Mouse (Mus musculus) liver, embryonic 12.5 days (tissue): ENCODE data around the gene Alox5. TPM values are rescaled to one million over a fixed set of nuclear protein-coding genes. Genes with fewer than 3 reads are reported as not detected.

Source experiments
- ATAC-seq: fragments of 200-750 bp; cut with Nextera tagmentation; 2 replicates; pipeline ENCODE4 v1.8.0; 2017; ENCODE audit warnings: moderate number of reproducible peaks, mild to moderate bottlenecking, moderate library complexity
- H3K27ac ChIP-seq: fragments of 300-500 bp; sonication (generic); 2 replicates; pipeline ENCODE4 v1.5.1; 2016; ENCODE audit warnings: mild to moderate bottlenecking
- H3K27me3 ChIP-seq: fragments of 300-500 bp; sonication (generic); replicated peaks from 2 replicates; pipeline ENCODE4 v1.6.1; 2016; ENCODE audit warnings: mild to moderate bottlenecking, moderate library complexity
- H3K36me3 ChIP-seq: fragments of 300-500 bp; sonication (generic); 2 replicates; pipeline ENCODE4 v1.6.1; 2016; ENCODE audit warnings: mild to moderate bottlenecking, moderate library complexity
- H3K4me1 ChIP-seq: fragments of 300-500 bp; sonication (generic); 2 replicates; pipeline ENCODE4 v1.6.1; 2016
- H3K4me2 ChIP-seq: fragments of 300-500 bp; sonication (generic); 2 replicates; pipeline ENCODE4 v1.6.1; 2016; ENCODE audit warnings: mild to moderate bottlenecking, moderate library complexity
- H3K4me3 ChIP-seq: fragments of 300-500 bp; sonication (generic); 2 replicates; pipeline ENCODE4 v1.5.1; 2016; ENCODE audit warnings: mild to moderate bottlenecking, moderate library complexity
- H3K9ac ChIP-seq: fragments of 300-500 bp; sonication (generic); 2 replicates; pipeline ENCODE4 v1.6.1; 2016; ENCODE audit warnings: mild to moderate bottlenecking, moderate library complexity
- H3K9me3 ChIP-seq: fragments of 300-500 bp; sonication (generic); replicated peaks from 2 replicates; pipeline ENCODE4 v1.6.1; 2016; ENCODE audit warnings: mild to moderate bottlenecking, moderate library complexity
- WGBS: fragments of 180-500 bp; shearing (Covaris S2); methylation state at CpG from one replicate; pipeline ENCODE4 v1.1.7; 2016; ENCODE audit not compliant: insufficient replicate concordance; 5-methylcytosine and 5-hydroxymethylcytosine counted together
- polyA plus RNA-seq: library from polyadenylated mRNA; unstranded; fragments of >200 nt; fragmentation: Nextera tagmentation; extraction: Ambion mirVana; gene quantifications from 2 replicates; pipeline ENCODE4 v1.2.1, GENCODE M21; 2016

Gene Alox5
- polyA plus RNA-seq, 1 experiment from 2014 or later: 4.0 TPM

DNA sequence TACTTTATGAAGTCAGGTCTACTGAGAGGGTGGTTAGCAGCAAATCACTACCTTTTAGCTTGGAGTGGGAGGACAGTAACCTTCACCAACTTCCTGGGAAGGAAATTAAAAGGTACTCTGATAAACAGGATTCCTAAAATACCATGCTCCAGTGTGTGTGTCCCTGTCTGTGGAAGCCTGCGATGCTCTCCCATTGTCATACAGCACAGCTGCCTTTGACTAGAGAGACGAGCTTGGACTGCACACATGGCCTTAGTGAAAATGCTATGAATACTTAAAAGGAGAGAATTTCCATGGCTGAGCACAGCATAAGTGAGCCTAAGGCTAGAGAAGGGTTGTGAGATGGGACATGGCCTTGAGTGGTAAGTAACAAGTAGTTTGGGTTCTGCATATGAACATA lies 62.8 kb downstream of the Alox5 start:
- Histone ChIP-seq H3K9ac (no peak overlapping the region), H3K9me3 (no peaks in the 10 kb centered on the region), H3K36me3 (peaks cover 73% of the 10 kb centered on the region), H3K4me2 (no peak overlapping the region), H3K27ac (no peak overlapping the region), H3K27me3 (no peaks in the 10 kb centered on the region), H3K4me1 (0 out of 2 replicates have a peak, but pooled peaks cover 10% of the 10 kb centered on the region), H3K4me3 (no peak overlapping the region)
- WGBS: 87% methylated on average over 2 of the region's 2 CpGs
- no peak for ATAC-seq

DNA sequence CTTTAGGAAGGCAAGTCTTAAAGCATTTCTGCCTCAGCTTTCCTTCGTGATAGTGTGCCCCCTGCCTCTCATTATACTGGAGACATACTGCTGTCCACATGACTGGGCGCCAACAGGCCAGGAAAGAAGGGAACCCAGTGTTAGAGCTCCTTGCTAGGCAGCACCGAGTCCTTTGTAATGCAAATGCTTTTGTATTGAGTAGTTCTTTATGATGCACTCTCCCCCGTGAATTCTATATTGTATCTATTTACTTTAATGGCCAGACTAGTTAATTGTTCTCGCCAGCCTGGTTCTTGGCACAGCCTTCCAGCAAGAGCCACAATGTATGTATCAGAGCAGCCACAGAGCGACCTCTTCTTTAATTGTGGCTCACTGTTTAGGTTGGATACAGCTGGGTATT lies 63.4 kb downstream of the Alox5 start:
- Histone ChIP-seq H3K9ac (no peak overlapping the region), H3K9me3 (no peaks in the 10 kb centered on the region), H3K4me3 (no peak overlapping the region), H3K4me2 (no peak overlapping the region), H3K27ac (no peak overlapping the region), H3K36me3 (peaks cover 72% of the 10 kb centered on the region), H3K27me3 (no peaks in the 10 kb centered on the region), H3K4me1 (0 out of 2 replicates have a peak, but pooled peaks cover 10% of the 10 kb centered on the region)
- no peak for ATAC-seq
- WGBS: 71% methylated on average over 6 of the region's 6 CpGs

DNA sequence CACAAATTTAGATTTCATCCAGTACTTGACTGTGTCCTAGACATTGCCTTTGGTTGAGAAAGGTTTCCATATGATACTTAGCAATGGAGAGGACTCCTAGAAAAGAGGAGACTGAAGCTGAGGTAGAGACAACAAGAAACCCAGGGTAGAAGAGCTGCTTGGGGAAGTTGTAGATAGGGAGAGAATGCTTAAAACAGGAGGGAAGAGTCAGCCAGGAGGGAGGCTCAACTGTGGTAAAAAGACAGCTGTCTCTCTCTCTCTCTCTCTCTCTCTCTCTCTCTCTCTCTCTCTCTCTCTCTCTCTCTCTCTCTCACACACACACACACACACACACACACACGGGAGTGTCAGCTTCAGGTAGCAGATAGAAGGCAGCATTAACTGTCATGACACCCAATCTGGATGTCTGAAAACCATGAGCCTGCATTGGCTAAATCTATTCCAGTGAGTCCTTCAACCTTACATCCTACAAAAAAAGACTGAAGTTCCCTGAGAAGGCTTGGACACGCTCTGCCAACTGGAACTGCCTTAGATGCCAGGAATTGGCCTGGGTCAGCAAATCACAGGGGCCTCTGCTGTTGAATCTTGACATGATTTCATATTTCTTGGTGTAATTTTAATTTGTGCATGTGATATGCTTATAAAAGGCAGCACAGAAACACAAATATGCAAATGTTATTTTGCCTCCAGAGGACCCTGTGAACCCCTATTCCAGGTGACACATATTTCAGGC lies 65.9 kb downstream of the Alox5 start:
- no peak overlapping the region for H3K27ac ChIP-seq
- no peak overlapping the region for H3K4me3 ChIP-seq
- H3K36me3 ChIP-seq: peaks cover 57% of the 10 kb centered on the region
- no peak overlapping the region for H3K9ac ChIP-seq
- H3K4me2 ChIP-seq: no peak overlapping the region
- ATAC-seq: no peak
- no peaks in the 10 kb centered on the region for H3K27me3 ChIP-seq
- 70% methylated on average over 2 of the region's 2 CpGs for WGBS
- 0 out of 2 replicates have a peak, but pooled peaks cover 10% of the 10 kb centered on the region for H3K4me1 ChIP-seq
- no peaks in the 10 kb centered on the region for H3K9me3 ChIP-seq

DNA sequence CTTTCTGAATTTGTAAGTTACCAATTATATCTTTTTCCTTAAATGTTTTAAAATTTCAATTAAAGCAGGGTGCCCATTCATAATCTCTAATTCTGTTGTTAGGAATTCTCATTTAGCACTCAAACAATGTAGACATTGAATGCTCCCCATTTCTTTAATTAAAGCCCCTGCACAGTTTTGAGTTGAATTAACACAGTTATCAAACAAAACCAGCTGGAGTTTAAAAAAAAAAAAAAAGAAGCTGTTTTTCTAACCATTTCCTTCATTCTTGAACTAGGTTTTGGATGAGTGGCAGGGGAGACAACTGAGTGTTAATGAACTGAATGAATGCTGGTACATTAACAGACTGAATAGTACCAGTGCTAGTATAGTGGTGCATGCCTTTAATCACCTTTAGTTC lies 71.5 kb downstream of the Alox5 start:
- Histone ChIP-seq H3K27me3 (no peaks in the 10 kb centered on the region), H3K36me3 (peaks cover 40% of the 10 kb centered on the region), H3K4me2 (no peak overlapping the region), H3K9me3 (no peaks in the 10 kb centered on the region), H3K27ac (no peak overlapping the region), H3K9ac (no peak overlapping the region), H3K4me3 (no peak overlapping the region), H3K4me1 (peaks cover 24% of the 10 kb centered on the region)
- ATAC-seq: no peak

DNA sequence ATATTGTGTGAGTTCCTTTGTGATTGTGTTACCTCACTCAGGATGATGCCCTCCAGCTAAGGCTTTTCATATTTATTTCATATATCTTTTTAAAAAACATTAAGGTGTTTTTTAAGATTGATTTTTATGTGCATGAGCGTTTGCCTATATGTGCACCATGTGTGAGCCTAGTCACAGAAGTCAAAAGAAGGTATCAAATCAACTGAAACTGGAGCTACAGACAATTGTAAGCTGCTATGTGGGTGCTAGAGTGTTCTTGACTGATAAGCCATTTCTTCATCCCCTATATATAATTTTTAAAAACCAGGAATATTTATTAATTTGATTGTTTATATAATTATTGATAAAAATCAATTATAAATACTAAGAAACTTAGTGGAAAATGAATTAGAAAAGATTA lies 72.9 kb downstream of the Alox5 start:
- no peak overlapping the region for H3K27ac ChIP-seq
- ATAC-seq: peak; percentile 62; the same call in 1 of the 2 replicates

GRCm38 (mm10) chr6:116386506-116386905 lies 74.5 kb downstream of the Alox5 start:
- 81% methylated on average over 3 of the region's 3 CpGs for WGBS
- Histone ChIP-seq H3K36me3 (peaks cover 39% of the 10 kb centered on the region), H3K4me3 (no peak overlapping the region), H3K9me3 (no peaks in the 10 kb centered on the region), H3K4me2 (no peak overlapping the region), H3K4me1 (peaks cover 31% of the 10 kb centered on the region), H3K27me3 (no peaks in the 10 kb centered on the region), H3K9ac (no peak overlapping the region), H3K27ac (no peak overlapping the region)
- ATAC-seq: no peak

More for the DNA sequence above, 72.9 kb downstream of the Alox5 start:
- Histone ChIP-seq H3K9ac (no peak overlapping the region), H3K9me3 (no peaks in the 10 kb centered on the region), H3K27me3 (no peaks in the 10 kb centered on the region), H3K4me1 (peaks cover 27% of the 10 kb centered on the region), H3K4me2 (no peak overlapping the region), H3K4me3 (no peak overlapping the region), H3K36me3 (peaks cover 41% of the 10 kb centered on the region)
- WGBS: 68% methylated on average over 1 of the region's 1 CpGs

- peak; percentile 54; the same call in 1 of the 2 replicates for ATAC-seq
Measured at GRCm38 (mm10) chr6:116386045-116386415, 74.9 kb downstream of the Alox5 start.

DNA sequence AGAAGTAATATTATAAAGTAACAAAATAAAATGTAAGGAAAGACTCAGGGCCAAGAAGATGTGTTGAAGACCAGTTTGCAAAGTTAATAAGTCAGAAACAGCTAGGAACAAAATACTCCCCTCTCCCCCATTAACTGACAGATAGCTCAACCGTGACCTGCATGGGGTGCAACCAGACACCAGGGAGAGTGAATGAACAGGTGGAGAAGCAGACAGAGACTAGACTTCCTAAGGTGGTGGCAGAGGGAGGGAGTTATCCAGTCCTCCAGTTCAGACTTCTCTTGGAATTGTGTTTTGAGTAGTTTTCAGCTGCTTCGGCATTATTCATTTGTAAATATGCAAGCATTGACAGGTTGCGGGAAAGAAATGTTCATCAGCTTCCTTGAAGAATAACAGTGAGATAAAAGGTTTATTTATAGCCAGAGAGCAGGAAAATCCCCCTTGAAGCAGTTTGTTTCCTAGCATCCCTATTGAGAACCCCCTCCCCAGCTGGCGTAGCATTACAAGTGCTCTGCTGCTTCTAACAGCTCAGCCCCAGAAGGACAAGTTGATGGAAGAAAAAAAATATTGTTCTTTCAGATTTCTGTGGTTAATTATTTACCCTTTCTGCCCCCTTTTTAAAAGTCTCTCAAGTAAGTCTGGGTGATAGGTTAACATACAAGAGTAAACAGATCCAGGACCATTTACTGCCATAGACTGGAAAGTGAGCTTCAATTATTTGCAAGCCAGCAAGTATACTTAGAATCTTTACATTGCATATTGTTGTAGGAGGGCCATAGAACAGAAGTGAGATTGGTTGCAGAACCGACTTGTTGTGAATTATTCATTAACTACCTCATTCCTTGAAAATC lies 75.6 kb downstream of the Alox5 start:
- ATAC-seq: no peak
- no peak overlapping the region for H3K9ac ChIP-seq
- H3K36me3 ChIP-seq: peaks cover 49% of the 10 kb centered on the region
- H3K9me3 ChIP-seq: no peaks in the 10 kb centered on the region
- H3K27me3 ChIP-seq: no peaks in the 10 kb centered on the region
- WGBS: 66% methylated on average over 5 of the region's 5 CpGs
- H3K4me1 ChIP-seq: peaks cover 38% of the 10 kb centered on the region
- peak overlapping the region; percentile 14; the same call in 1 of the 2 replicates for H3K4me2 ChIP-seq
- no peak overlapping the region for H3K4me3 ChIP-seq
- H3K27ac ChIP-seq: no peak overlapping the region

More at GRCm38 (mm10) chr6:116386045-116386415, 74.9 kb downstream of the Alox5 start:
- no peaks in the 10 kb centered on the region for H3K27me3 ChIP-seq
- H3K4me3 ChIP-seq: no peak overlapping the region
- H3K36me3 ChIP-seq: peaks cover 42% of the 10 kb centered on the region
- no peak overlapping the region for H3K27ac ChIP-seq
- peaks cover 36% of the 10 kb centered on the region for H3K4me1 ChIP-seq
- no peak overlapping the region for H3K9ac ChIP-seq
- H3K9me3 ChIP-seq: no peaks in the 10 kb centered on the region
- WGBS: 57% methylated on average over 4 of the region's 4 CpGs
- peak overlapping the region; percentile 14; the same call in 1 of the 2 replicates for H3K4me2 ChIP-seq

- H3K27ac ChIP-seq: no peak overlapping the region
- no peaks in the 10 kb centered on the region for H3K27me3 ChIP-seq
- no peak overlapping the region for H3K4me3 ChIP-seq
- no peak overlapping the region for H3K4me2 ChIP-seq
- H3K4me1 ChIP-seq: peaks cover 39% of the 10 kb centered on the region
- WGBS: 94% methylated on average over 10 of the region's 10 CpGs
- no peak for ATAC-seq
- no peaks in the 10 kb centered on the region for H3K9me3 ChIP-seq
- H3K36me3 ChIP-seq: peaks cover 64% of the 10 kb centered on the region
- no peak overlapping the region for H3K9ac ChIP-seq
Measured at GRCm38 (mm10) chr6:116383582-116383981, 77.4 kb downstream of the Alox5 start.

GRCm38 (mm10) chr6:116381605-116382004 lies 79.4 kb downstream of the Alox5 start:
- H3K9me3 ChIP-seq: no peaks in the 10 kb centered on the region
- H3K9ac ChIP-seq: no peak overlapping the region
- no peak overlapping the region for H3K27ac ChIP-seq
- H3K4me2 ChIP-seq: no peak overlapping the region
- peaks cover 83% of the 10 kb centered on the region for H3K36me3 ChIP-seq
- no peak for ATAC-seq
- no peak overlapping the region for H3K4me3 ChIP-seq
- 30% methylated on average over 2 of the region's 2 CpGs for WGBS
- H3K4me1 ChIP-seq: peaks cover 35% of the 10 kb centered on the region
- no peaks in the 10 kb centered on the region for H3K27me3 ChIP-seq

GRCm38 (mm10) chr6:116380157-116380556 lies 80.8 kb downstream of the Alox5 start:
- Histone ChIP-seq H3K9ac (no peak overlapping the region), H3K36me3 (peaks cover 78% of the 10 kb centered on the region), H3K9me3 (no peaks in the 10 kb centered on the region), H3K4me3 (no peak overlapping the region), H3K27me3 (no peaks in the 10 kb centered on the region), H3K27ac (no peak overlapping the region), H3K4me2 (no peak overlapping the region), H3K4me1 (peaks cover 32% of the 10 kb centered on the region)
- WGBS: 38% methylated on average over 3 of the region's 3 CpGs
- no peak for ATAC-seq

- no peak overlapping the region for H3K27ac ChIP-seq
- no peak overlapping the region for H3K4me2 ChIP-seq
- H3K36me3 ChIP-seq: peaks cover 68% of the 10 kb centered on the region
- no peaks in the 10 kb centered on the region for H3K9me3 ChIP-seq
- 78% methylated on average over 7 of the region's 7 CpGs for WGBS
- no peak for ATAC-seq
- no peak overlapping the region for H3K4me3 ChIP-seq
- no peaks in the 10 kb centered on the region for H3K27me3 ChIP-seq
- H3K4me1 ChIP-seq: peaks cover 36% of the 10 kb centered on the region
- no peak overlapping the region for H3K9ac ChIP-seq
Measured at GRCm38 (mm10) chr6:116378892-116379291, 82.1 kb downstream of the Alox5 start.
